Mouse (Mus musculus): ENCODE results near the gene Fap. TPM values are rescaled to one million over a fixed set of nuclear protein-coding genes. Genes with fewer than 3 reads are reported as not detected.

Gene Fap
- total and polyA plus RNA-seq, 2 experiments from 2014 or later: 0.52 to 0.77 TPM

DNA sequence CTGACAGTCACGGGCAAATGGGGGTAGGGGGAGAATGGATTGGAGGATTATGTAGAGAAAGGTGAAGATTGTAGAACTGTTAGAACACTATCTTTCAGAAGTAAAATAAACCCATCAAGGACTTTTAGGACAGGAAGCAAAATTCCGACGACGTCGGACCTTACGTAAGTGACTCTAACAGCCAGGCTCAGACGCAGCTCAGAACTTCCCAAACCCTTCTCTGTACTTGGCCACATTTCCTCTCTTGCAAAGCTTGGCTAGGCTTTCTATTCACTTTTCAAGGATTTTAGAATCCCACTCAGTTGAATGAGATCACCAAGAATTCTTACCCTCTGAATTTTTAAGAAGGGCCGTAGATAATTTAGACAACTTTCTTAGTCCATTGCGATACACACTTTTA is 17.5 kb downstream of the Fap start:
- Histone ChIP-seq H3K27me3 (ENCODE audit: insufficient read depth, low read length) (no peaks in the 10 kb centered on the region), H3K4me2 (ENCODE audit: low read depth, low read length, poor library complexity, severe bottlenecking) (no peak overlapping the region), H3K27ac (ENCODE audit: low read depth, low read length) (no peak overlapping the region), H3K9ac (replicated peaks; ENCODE audit: low read length, poor library complexity, severe bottlenecking) (no peak overlapping the region), H3K4me3 (ENCODE audit: low read depth, low read length) (no peak overlapping the region), H3K4me1 (ENCODE audit: insufficient read depth, low read length) (no peaks in the 10 kb centered on the region), H3K36me3 (ENCODE audit: insufficient read depth, low read length) (no peaks in the 10 kb centered on the region), H3K9me3 (ENCODE audit: low read length) (no peaks in the 10 kb centered on the region)
- DNase-seq (ENCODE audit: low spot score) (no peak), ATAC-seq (ENCODE audit: low FRiP score) (no peak)
- 94% methylated on average over 9 of the region's 9 CpGs for WGBS
- no peak for TF ChIP-seq CTCF (IDR thresholded peaks at IDR 0.05)

GRCm38 (mm10) chr2:62549659-62550058 is 24.2 kb downstream of the Fap start:
- 85% methylated on average over 3 of the region's 3 CpGs for WGBS

DNA sequence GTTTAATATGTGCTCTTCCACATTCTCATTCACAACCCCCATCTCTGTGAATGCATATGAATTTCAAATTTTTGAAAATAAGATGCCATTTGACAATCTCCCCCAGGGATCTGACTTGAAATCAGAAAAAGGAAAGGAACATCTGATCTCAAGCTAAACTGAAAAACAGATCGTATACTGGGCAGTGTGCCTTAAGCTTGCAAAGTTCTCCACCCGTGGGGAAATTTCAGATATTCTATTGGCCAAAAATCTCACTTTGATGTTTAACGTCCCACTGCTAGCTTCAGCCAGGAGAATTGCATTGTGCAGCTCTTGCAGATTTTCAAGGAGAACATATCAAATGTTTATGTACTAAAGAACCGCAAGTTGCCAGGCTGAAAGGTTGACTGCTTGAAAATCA is 24.7 kb downstream of the Fap start:
- H3K4me3 ChIP-seq (ENCODE audit: low read depth, low read length): no peak overlapping the region
- no peaks in the 10 kb centered on the region for H3K9me3 ChIP-seq (ENCODE audit: low read length)
- H3K4me2 ChIP-seq (ENCODE audit: low read depth, low read length, poor library complexity, severe bottlenecking): no peak overlapping the region
- H3K9ac ChIP-seq (replicated peaks; ENCODE audit: low read length, poor library complexity, severe bottlenecking): no peak overlapping the region
- H3K27ac ChIP-seq (ENCODE audit: low read depth, low read length): no peak overlapping the region
- no peaks in the 10 kb centered on the region for H3K4me1 ChIP-seq (ENCODE audit: insufficient read depth, low read length)
- H3K36me3 ChIP-seq (ENCODE audit: insufficient read depth, low read length): no peaks in the 10 kb centered on the region
- no peaks in the 10 kb centered on the region for H3K27me3 ChIP-seq (ENCODE audit: insufficient read depth, low read length)
- no peak for TF ChIP-seq CTCF (IDR thresholded peaks at IDR 0.05)
- 69% methylated on average over 4 of the region's 4 CpGs for WGBS
- DNase-seq (ENCODE audit: low spot score) (no peak), ATAC-seq (ENCODE audit: low FRiP score) (no peak)

More at GRCm38 (mm10) chr2:62549659-62550058, 24.2 kb downstream of the Fap start:
- Histone ChIP-seq H3K9ac (replicated peaks; ENCODE audit: low read length, poor library complexity, severe bottlenecking) (no peak overlapping the region), H3K27ac (ENCODE audit: low read depth, low read length) (no peak overlapping the region), H3K36me3 (ENCODE audit: insufficient read depth, low read length) (no peaks in the 10 kb centered on the region), H3K27me3 (ENCODE audit: insufficient read depth, low read length) (no peaks in the 10 kb centered on the region), H3K4me3 (ENCODE audit: low read depth, low read length) (no peak overlapping the region), H3K9me3 (ENCODE audit: low read length) (no peaks in the 10 kb centered on the region), H3K4me1 (ENCODE audit: insufficient read depth, low read length) (no peaks in the 10 kb centered on the region), H3K4me2 (ENCODE audit: low read depth, low read length, poor library complexity, severe bottlenecking) (no peak overlapping the region)
- no peak for DNase-seq (ENCODE audit: low spot score)
- peak; percentile 31; the same call in 1 of the 2 replicates for TF ChIP-seq CTCF (IDR thresholded peaks at IDR 0.05)
- ATAC-seq (ENCODE audit: low FRiP score): no peak

DNA sequence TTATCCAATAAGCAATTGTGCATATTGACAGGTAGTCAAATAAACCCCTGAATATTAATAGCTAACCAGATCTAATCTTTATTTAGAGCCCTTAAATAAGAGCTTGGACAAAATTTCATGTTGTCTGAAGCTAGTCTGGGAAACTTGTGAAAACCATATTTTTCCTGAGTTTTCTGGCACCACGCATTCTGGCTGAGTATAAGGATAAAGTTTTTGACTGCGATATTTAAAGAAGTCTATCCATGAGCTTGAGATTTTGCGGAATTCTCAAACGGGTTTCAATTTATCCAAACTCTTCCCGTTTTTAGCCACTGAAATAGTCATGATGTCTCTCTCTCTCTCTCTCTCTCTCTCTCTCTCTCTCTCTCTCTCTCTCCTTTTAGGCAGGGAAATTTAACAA is 25.8 kb downstream of the Fap start:
- H3K4me2 ChIP-seq (ENCODE audit: low read depth, low read length, poor library complexity, severe bottlenecking): no peak overlapping the region
- 95% methylated on average over 5 of the region's 5 CpGs for WGBS
- no peak overlapping the region for H3K4me3 ChIP-seq (ENCODE audit: low read depth, low read length)
- H3K4me1 ChIP-seq (ENCODE audit: insufficient read depth, low read length): no peaks in the 10 kb centered on the region
- TF ChIP-seq CTCF (IDR thresholded peaks at IDR 0.05): no peak
- no peak for ATAC-seq (ENCODE audit: low FRiP score)
- no peak overlapping the region for H3K27ac ChIP-seq (ENCODE audit: low read depth, low read length)
- no peaks in the 10 kb centered on the region for H3K9me3 ChIP-seq (ENCODE audit: low read length)
- DNase-seq (ENCODE audit: low spot score): no peak
- no peaks in the 10 kb centered on the region for H3K27me3 ChIP-seq (ENCODE audit: insufficient read depth, low read length)
- H3K36me3 ChIP-seq (ENCODE audit: insufficient read depth, low read length): no peaks in the 10 kb centered on the region
- no peak overlapping the region for H3K9ac ChIP-seq (replicated peaks; ENCODE audit: low read length, poor library complexity, severe bottlenecking)

DNA sequence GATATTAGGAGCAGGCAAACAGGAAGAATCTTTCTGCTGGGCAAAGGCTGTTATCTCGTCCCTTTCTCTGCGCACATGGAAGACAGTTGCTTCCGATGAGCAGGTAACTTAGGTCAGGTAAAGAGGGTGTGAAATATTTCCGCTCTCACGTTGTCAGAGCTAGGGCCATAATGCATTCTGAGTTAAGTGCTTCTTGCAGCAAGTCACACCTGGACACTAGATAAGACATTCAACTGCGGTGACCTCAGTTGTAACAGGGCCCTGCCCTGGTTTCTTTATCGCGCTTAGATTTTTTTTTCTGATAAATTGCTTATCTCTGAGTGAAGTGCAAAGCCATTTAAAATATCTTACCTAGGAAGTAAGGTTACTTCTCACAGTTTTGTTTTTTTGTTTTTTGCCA is 38.4 kb downstream of the Fap start:
- H3K27me3 ChIP-seq (ENCODE audit: insufficient read depth, low read length): no peaks in the 10 kb centered on the region
- no peak overlapping the region for H3K4me2 ChIP-seq (ENCODE audit: low read depth, low read length, poor library complexity, severe bottlenecking)
- H3K36me3 ChIP-seq (ENCODE audit: insufficient read depth, low read length): no peaks in the 10 kb centered on the region
- TF ChIP-seq CTCF (IDR thresholded peaks at IDR 0.05): no peak
- H3K27ac ChIP-seq (ENCODE audit: low read depth, low read length): no peak overlapping the region
- WGBS: 94% methylated on average over 8 of the region's 8 CpGs
- DNase-seq (ENCODE audit: low spot score) (no peak), ATAC-seq (ENCODE audit: low FRiP score) (no peak)
- H3K9me3 ChIP-seq (ENCODE audit: low read length): no peaks in the 10 kb centered on the region
- H3K9ac ChIP-seq (replicated peaks; ENCODE audit: low read length, poor library complexity, severe bottlenecking): no peak overlapping the region
- H3K4me3 ChIP-seq (ENCODE audit: low read depth, low read length): no peak overlapping the region
- H3K4me1 ChIP-seq (ENCODE audit: insufficient read depth, low read length): no peaks in the 10 kb centered on the region

GRCm38 (mm10) chr2:62531065-62531464 is 42.8 kb downstream of the Fap start:
- WGBS: 71% methylated on average over 1 of the region's 1 CpGs
- H3K9me3 ChIP-seq (ENCODE audit: low read length): no peaks in the 10 kb centered on the region
- H3K27ac ChIP-seq (ENCODE audit: low read depth, low read length): no peak overlapping the region
- H3K4me1 ChIP-seq (ENCODE audit: insufficient read depth, low read length): no peaks in the 10 kb centered on the region
- no peak overlapping the region for H3K4me2 ChIP-seq (ENCODE audit: low read depth, low read length, poor library complexity, severe bottlenecking)
- ATAC-seq (ENCODE audit: low FRiP score) (no peak), DNase-seq (ENCODE audit: low spot score) (no peak)
- no peak for TF ChIP-seq CTCF (IDR thresholded peaks at IDR 0.05)
- no peak overlapping the region for H3K9ac ChIP-seq (replicated peaks; ENCODE audit: low read length, poor library complexity, severe bottlenecking)
- H3K36me3 ChIP-seq (ENCODE audit: insufficient read depth, low read length): no peaks in the 10 kb centered on the region
- no peak overlapping the region for H3K4me3 ChIP-seq (ENCODE audit: low read depth, low read length)
- no peaks in the 10 kb centered on the region for H3K27me3 ChIP-seq (ENCODE audit: insufficient read depth, low read length)

All from midbrain, postnatal 0 days (tissue).